Mouse (Mus musculus) embryo, embryonic 9.5 days (tissue): ENCODE results near the gene Hoxb4.

Experiments used
- DNase-seq: peaks from one replicate; pipeline ENCODE4 v3.0.0-alpha.2; 2017; ENCODE audit errors: extremely low spot score

Hoxb4 gene

GRCm38 (mm10) chr11:96313806-96314428 is 4.2 kb upstream of the Hoxb4 start:
- DNase-seq, result no peak

DNA sequence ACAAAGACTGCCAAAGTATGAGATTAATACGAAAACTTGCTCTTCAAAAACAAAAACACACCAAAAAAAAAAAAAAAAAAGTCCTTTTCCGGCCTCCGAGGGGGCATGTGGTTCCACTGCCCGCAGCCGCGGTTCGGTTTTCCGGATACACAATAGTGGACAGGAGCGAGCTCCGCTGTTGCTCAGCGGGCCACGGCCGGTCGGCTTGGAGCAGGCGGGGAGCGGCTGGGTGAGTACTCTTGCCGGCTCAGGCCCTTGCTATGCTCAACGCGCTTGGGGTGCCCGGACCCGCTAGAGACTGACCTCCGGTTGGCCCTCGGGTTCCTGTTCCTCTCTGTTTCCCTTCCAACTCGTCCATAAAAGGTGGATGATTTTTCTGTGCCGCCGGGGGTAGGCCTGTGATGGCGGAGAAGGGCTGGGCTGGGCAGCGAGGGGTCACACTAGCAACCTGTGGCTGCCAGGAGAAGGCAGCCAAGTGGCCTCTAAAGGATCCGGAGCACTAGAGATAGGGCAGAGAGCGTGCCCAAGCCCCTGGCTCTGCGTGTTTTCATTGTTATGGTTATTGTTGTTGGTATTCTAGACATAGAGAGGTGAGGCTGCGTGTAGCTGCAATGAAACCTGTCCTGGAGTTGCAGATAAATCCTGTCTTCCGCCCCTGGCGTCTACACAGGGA is 3.3 kb upstream of the Hoxb4 start:
- no peak for DNase-seq

DNA sequence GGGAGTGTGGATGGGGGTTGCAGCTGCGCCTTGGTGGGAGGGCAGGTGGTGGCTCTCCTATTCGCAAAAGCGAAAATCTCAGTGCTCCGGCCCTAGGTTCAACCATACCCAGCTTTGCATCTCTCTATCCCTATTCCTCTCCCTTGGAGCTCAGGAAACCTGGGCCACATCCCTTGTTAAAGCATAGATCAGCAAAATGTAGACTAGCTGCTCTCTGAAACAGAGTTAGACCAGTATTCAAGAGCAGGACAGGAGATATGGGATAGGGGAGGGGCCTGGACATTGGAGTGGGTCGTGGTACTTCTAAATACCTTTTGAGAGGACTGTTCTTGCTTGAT is 2.8 kb upstream of the Hoxb4 start:
- DNase-seq, result no peak

- DNase-seq, result no peak
Observed at GRCm38 (mm10) chr11:96316696-96317607, 1.1 kb upstream of the Hoxb4 start.

DNA sequence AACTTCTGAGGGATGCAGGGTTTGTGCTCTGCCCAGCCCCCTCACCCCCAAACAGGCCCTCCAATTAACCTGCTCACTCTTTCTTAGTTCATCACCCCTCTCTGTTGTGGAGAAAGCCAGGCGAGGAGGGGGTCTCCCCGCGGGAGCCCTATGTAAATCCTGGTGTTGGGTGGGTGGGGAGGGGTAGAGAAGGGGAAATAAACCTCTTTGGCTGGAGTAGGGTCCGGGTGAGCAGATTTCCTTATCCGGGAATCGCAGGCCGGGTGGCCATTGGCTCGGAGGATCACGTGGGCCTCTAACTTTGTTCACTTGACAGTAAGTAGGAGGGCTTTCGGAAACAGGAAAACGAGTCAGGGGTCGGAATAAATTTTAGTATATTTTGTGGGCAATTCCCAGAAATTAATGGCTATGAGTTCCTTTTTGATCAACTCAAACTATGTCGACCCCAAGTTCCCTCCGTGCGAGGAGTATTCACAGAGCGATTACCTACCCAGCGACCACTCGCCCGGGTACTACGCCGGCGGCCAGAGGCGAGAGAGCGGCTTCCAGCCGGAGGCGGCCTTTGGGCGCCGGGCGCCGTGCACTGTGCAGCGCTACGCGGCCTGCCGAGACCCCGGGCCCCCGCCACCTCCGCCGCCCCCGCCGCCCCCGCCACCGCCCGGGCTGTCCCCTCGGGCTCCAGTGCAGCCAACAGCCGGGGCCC is 452 bp downstream of the Hoxb4 start:
- peak; percentile 84 for DNase-seq

- DNase-seq, result peak; percentile 79
Observed at GRCm38 (mm10) chr11:96319071-96319902, 1.2 kb downstream of the Hoxb4 start.

DNA sequence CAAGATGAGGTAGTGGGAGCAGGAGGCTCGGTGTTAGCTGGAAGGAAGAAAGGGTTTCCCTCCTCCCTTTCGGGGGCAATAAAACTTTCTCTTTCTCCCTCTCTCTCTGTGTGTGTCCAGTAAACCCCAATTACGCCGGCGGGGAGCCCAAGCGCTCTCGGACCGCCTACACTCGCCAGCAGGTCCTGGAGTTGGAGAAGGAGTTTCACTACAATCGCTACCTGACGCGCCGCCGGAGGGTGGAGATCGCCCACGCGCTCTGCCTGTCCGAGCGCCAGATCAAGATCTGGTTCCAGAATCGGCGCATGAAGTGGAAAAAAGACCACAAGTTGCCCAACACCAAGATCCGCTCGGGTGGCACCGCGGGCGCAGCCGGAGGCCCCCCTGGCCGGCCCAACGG is 1.8 kb downstream of the Hoxb4 start:
- no peak for DNase-seq

GRCm38 (mm10) chr11:96320688-96321087 is 2.6 kb downstream of the Hoxb4 start:
- DNase-seq, result no peak

GRCm38 (mm10) chr11:96321846-96322245 is 3.8 kb downstream of the Hoxb4 start:
- no peak for DNase-seq

DNA sequence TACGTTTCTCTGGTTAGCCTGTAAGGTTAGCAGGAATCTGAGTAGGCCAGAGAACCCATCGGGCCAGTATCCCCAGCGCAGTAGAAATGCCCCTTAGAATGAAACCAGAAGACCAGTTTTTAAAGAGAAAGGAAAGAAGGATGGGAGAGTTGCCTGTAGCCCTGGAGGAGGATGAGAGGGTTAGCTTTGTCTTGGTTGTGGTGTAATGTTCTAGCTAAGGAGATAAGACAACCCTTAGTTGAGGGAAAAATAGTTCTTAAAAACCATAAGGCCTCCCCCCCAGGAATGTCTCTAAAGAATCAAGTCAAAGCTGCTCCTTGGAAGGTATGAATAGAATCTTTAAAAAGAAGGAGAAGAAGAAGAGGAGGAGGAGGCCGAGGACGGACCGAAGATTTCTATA is 4.7 kb downstream of the Hoxb4 start:
- DNase-seq, result no peak

DNA sequence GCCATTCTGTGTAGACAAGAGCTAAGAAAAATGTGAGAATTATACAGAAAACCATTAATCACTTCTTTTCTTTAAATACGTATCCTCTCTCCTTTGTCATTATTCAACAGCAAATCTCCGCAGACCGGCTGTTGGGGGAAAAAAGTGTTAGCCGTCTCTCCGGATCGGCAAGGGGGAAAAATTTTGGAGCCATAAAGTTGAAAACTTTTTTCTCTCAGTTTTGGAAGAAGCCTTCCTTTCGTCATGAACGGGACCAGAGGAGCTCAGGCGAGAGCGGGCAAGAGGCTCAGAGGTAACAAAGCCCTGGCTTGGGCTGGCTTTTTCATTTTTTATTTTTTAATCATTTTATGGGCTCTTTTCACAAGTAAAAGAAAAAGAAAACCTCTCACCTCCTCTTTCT is 5.1 kb downstream of the Hoxb4 start, which contains the start of gene Hoxb3:
Gene Hoxb3, plus strand, starts transcription at position 173 of the 400 bp plus-strand sequence.
- DNase-seq, result no peak

GRCm38 (mm10) chr11:96324125-96324524 is 6.1 kb downstream of the Hoxb4 start:
- DNase-seq, result peak; percentile 79

GRCm38 (mm10) chr11:96324965-96325364 is 6.9 kb downstream of the Hoxb4 start:
- DNase-seq, result no peak

- DNase-seq, result no peak
Observed at GRCm38 (mm10) chr11:96325747-96326212, 7.7 kb downstream of the Hoxb4 start.

- DNase-seq, result no peak
Observed at GRCm38 (mm10) chr11:96326705-96327104, 8.6 kb downstream of the Hoxb4 start.

DNA sequence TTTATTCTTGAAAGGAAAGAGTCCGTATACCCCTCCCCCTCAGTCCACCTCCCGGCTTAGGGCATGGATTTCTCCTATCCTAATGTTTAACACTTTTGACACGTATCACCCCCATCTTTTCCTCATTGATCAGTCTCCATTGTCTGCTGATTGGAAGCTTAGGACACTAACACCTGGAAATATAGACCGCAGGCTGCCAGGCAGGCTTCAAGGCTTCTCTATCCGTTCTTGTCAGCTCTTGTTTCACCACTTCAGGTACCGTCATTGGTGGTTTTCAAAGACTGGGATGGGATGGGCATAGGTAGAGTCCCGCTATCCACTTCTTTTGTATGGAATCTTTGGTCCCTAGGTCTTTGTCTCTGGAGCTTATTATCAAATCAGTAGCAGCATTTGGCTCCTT is 9.1 kb downstream of the Hoxb4 start:
- no peak for DNase-seq

- no peak for DNase-seq
Observed at GRCm38 (mm10) chr11:96327750-96328149, 9.7 kb downstream of the Hoxb4 start.

DNA sequence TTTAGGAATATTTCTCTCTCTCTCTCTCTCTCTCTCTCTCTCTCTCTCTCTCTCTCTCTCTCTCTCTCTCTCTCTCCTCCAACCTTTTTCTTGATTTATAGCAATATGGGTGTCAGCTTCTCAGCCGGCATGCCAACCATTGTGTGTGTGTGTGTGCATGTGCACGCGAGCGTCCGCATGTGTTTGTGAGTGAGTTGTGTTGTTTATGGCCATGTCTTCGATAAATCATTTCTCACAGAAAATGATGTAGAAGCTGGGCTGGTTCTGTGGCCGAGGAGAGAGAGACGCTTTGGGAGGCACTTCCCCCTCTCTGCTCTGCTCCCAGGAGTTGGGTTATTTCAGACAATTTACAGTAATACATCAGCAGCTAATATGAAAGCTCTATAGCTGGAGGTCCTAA is 10.5 kb downstream of the Hoxb4 start:
- no peak for DNase-seq

GRCm38 (mm10) chr11:96332105-96332504 is 14.0 kb downstream of the Hoxb4 start:
- DNase-seq, result no peak

- no peak for DNase-seq
Observed at GRCm38 (mm10) chr11:96332618-96333032, 14.6 kb downstream of the Hoxb4 start.
